Mouse (Mus musculus) heart, adult 2 months (tissue): Measurements from ENCODE around the gene Tdgf1.

ENCODE experiments used
- CTCF ChIP-seq: fragments of 200-600 bp; IDR thresholded peaks from 2 replicates; pipeline ENCODE4 v1.8.1; 2022; ENCODE audit warnings: antibody characterized with exemption, mild to moderate bottlenecking, moderate library complexity
- EP300 ChIP-seq: fragments of 200-500 bp; IDR thresholded peaks from 2 replicates; pipeline ENCODE4 v1.6.1; 2011; ENCODE audit warnings: low read depth, low read length, control low read depth; ENCODE audit not compliant: insufficient read depth
- POLR2A ChIP-seq: fragments of 200-500 bp; IDR thresholded peaks from 2 replicates; pipeline ENCODE4 v1.6.1; 2011; ENCODE audit warnings: mild to moderate bottlenecking, low read depth, low read length, control low read depth; ENCODE audit not compliant: insufficient read depth

- TF ChIP-seq EP300 = no peak
- no peak for TF ChIP-seq CTCF
- TF ChIP-seq POLR2A = no peak
These were observed 19.9 kb upstream of the Tdgf1 start for GRCm38 (mm10) chr9:110965910-110966231.
